Mouse (Mus musculus) kidney, adult 11 months (tissue): ENCODE data around the gene Ccdc83.

Source experiments
- DNase-seq: peaks from one replicate; pipeline ENCODE4 v3.0.0; 2022

The Ccdc83 gene

DNA sequence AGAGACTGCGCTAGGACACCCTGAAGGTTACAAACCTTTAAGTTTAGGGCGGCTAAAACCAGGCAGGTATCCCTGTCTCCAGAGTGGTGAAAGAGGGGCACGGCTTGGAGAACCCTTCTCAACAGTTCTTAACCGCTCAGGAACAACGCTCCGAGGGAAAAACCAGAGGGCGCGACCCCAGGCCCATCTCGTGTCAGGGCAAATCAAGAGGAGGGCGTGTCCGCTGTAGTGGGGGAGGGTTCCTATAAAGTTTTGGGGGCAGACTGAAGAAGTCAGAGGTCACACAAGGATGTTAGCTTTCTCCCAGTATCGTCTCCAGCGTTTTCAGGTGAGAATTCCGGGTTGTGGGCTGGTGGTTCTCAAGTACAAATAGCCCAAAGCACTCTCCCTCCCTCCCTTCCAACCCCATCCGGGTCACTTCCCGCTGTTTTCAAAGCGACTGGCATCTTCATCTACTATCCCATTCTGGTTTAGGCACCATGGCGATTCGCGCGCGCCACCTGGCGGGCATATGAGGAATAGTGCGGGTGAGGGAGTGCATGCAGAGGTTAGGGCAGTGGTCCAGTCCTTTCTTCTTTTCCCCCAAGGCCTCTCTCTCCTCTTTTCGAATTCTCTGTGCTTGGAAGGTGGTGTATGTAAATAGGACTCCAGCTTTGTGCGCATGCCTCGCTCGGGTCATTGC is at the start of gene Ccdc83:
Gene Ccdc83 (minus strand): TSS at position 489 of the 682 bp plus-strand sequence.
- peak; percentile 66 for DNase-seq

DNA sequence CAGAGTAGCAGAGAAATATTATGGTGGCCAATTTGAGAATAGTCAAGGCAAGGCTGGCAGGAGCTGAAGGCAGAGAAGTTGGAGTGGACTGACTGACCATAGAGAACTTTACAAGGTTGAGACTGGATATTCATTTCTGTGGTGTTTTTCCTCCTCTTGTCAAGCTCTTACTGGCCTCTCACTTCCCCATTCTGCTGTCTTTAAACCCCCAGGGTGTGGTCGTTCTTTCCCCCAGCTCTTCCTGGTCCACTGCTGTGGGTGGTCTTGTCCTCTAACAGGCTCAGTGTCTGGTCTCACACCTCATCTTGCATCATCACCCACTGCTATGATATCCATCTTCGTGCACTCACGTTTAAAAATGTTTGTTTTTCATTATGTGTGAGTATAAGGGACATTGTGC is 47.8 kb upstream of the Ccdc83 start:
- no peak for DNase-seq

DNA sequence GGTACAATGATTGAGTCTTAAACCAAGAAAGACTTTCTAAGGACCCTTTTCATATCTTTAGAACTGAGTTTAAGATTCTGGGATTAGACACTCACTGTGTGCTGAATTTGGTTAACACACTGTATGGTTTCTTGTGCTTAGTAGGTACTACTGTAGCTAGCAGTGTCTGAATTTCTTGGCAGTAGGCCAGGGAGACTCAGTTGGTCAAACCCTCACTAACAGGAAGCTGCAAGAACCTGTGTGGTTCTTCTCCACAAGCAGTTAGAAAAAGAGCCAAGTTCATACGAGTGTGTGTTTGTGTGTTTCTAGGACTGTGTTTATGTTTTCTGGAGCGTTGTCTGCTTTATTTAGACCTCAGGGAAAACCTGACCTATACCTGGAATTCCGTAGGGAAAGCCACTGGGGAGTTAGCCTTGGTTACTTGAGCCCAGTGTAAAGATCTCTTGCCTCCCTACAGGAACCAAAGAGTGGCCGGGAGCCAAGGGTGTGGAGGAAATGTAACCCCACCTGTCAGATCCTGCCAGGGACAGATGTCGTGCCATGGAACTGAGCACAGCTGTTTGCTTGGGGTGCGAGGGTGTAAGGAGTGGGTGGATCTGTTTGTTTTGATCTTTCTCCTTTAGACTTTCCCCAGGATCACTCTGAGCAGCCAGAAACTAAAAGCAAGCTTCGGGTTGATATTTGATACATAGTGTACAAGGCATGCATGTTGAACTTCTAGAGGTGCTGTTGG is 46.7 kb upstream of the Ccdc83 start:
- DNase-seq = no peak

DNA sequence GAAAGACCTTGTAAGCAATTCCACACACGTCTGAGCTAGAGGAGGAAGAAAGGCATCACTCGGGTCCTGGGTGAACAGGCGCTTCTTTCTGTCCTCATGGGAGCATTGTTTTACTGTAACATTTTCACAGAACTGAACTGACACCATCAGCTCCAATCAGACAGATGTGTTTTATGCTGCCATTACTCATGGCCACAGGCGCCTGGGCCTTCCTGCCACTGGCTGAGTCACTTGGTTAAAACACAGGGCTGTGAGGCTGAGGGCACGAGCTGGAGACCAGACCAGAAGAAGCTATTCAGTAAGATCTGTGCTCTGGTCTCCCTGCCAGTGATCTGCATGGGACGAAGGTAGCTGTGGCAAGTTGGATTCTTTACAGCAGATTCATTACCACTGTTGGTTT is 42.4 kb upstream of the Ccdc83 start:
- no peak for DNase-seq

DNA sequence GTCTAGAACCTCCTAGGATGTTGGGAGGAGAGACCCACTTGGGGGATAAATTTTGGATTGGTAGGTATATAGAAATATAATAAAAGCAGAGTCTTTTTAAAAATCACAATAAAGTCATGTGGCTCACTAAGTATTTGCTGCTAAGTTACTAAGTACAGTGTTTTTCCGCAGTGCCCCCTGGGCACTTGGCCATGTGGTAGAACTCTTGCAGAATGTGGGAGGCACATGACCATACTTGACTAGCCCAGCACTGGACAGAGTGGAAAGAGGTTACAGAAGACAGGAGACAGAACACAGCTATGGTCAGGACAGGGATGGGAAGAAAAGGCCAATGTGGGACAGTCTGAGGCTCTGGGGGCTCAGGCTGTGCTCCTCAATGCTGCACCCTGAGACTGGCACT is 41.4 kb upstream of the Ccdc83 start:
- peak; percentile 60 for DNase-seq

DNA sequence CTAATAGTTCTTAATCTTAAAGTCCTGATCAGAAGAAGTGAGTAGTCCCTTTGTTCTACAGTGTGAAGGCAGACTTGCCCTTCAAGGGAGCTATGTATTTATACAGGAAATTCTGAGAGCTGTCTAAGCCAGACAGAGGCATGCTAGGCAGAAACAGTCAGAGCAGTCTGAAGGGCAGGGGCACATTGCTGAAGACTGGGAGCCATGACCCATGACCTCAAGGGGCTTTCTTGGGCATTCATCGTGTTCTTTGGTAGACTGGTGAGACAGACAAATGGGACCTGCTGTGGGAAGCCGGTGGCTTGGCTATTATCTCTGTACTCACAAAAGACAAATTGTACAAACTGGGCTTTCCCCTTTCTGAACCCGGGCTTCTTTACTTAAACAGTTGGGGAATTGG is 40.5 kb upstream of the Ccdc83 start:
- DNase-seq = peak; percentile 16

DNA sequence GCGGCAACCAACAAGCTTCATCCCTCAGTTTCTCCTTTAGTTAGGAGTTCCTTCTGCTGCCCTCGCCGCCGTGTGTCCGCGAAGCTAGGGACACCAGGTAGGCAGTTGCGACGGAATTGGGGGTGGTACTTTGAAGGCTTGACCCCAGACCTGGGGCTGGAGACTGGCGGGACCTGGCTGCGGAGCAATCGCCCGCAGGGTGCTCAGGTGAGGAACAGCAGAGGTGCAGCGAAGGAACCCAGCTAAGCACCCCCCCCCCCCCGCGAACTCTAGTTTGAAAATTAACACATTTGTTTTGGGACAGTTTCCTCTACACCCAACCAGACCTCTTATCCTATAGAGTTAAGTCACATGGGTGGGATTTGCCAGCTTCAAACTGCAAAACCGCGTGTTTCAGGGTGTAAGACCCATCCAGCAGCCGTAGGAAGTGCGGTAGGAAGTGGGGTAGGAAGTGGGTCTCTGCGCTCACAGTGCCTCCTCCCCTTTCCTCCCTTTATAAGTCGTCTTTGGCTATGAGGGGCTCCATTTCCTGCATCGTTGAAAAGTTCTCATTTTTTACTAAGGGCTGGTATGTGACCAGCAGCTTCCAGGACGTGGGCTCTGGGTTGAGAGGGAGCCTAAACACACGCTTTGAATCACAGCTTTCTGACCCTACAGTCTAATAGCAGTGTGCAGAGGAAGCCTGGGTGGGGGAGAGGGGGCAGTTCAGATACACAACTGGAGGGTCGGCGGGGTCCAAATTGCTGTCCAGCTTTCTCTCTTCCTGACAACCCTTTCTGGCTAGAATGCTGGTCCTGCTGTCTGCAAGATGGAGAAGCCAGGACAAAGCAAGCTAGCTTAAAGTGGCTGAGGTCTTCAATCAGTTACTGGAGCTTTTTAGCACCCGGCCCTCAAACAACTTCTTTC is 37.3 kb upstream of the Ccdc83 start:
- peak; percentile 9 for DNase-seq

DNA sequence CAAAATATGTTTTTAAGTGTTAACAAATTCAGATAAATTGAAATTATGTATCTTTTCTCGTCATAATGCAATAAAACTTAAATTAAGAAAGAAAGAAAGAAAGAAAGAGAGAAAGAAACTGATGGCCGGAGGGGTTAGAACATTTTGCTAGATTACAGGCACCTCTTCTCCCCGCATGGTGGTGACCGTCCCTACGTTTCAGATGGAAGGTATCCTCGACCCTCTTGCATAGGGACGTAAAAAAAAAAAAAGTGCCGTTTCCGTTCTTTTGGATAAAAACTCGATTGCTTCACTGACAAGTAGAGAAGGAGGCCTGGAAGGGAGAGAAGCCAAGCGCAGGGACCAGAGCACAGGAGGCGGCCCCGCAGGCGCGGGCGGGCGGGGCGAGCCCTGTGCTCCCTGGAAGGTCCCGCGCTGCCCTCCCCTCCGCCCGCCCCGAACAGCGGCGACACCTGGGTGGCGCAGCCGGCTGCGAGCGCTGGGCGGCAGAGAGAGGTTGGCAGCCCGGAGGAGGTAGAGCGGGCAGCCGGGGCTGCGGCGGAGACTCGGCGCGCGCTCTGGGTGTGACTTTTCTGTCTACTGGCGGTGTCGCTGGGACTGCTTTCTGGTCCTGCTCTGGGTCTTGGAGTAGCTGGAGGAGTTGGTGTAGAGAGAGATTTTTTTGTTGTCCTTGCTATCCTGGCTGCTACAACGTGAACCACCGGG is 36.5 kb upstream of the Ccdc83 start, which contains the start of gene Sytl2:
Gene Sytl2 (plus strand): TSS at position 311 of the 705 bp plus-strand sequence.
- peak; percentile 59 for DNase-seq

DNA sequence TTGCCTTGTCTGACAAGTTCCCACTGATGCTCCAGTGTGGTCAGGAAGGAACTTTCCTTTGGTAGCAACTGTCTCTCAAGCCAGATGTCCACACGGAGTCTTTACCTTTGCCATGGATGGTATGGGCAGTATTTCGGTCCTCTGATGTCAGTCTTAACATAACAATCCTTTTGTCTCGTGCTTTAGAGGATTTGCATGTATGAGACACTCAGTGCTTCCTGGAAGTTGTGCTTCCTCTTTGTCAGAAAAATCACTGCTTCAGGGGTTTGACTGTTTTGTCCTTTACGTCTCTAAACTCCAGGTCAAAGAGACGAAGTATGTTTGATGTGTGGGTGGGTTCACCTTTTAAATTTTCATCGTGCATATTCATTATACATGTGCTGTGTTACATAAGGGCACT is 26.3 kb upstream of the Ccdc83 start:
- DNase-seq = no peak

DNA sequence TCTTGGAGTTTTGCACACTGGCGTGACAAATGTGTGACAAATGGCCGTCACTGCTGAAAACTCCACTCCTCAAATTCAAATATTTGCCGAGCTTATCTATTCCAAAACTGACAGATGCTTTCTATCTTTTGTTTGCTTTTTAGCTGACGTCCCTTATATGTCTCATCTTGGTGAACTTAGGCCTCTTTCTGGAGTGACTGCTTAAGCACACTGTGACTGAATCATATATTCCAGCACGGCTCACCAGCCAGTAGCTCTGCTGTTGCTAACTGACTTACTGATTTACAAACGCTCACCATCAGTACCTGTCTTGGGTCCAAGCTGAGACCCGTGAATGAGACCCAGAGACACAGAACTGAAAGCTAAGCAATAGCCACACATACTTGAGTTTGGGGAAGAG is 19.2 kb upstream of the Ccdc83 start:
- no peak for DNase-seq

DNA sequence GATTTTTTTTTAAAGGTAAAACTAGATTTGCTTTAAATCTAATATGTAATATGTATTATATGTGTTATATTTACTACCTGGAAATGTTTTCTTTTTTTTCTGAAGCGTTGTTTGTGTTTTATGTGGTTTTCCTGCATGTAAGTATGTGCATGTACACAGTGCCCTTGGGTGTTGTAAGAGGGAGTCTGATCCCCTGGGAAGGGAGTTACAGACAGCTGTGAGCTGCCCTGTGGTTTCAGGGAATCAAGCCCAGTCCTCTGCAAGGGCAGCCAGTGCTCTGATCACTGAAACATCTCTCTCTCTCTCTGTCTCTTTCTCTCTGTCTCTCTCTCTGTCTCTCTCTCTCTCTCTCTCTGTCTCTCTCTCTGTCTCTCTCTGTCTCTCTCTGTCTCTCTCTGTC is 17.2 kb upstream of the Ccdc83 start:
- no peak for DNase-seq

DNA sequence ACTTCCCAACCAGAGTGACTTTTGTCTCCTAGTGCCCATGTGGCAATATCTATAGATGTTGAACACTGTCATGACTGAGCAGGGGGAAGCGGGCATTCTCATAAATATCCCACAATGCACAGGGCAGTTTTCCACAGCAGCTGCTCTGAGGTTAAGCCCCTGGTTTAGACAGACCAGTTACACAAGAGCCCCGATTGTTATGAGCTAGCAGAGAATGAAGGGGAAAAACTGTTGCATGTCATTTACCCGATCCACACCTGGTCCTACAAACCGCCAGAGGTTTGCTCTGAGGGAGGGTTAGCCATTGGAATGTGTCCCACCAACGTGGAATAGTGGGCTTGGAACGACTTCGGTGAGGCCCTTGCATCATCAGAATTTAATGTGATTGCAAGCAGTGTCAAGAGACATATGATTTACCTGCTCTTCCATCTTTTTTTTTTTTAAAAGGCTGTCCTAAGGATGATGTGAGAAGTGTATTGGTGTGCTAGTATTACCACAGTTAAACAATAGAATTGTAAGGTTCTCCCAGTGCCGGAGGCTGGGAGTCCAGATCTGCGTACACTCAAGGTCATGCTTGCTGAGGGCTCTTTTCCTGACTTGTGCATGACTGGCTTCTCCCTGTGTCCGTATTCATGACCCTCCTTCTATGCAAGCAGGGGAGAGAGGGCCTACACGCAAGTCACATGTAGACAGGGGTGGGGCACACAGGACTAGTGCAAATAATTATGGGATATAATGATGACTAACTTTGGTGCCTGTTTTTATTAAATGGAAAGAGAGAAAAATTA is 16.4 kb upstream of the Ccdc83 start:
- DNase-seq = no peak

DNA sequence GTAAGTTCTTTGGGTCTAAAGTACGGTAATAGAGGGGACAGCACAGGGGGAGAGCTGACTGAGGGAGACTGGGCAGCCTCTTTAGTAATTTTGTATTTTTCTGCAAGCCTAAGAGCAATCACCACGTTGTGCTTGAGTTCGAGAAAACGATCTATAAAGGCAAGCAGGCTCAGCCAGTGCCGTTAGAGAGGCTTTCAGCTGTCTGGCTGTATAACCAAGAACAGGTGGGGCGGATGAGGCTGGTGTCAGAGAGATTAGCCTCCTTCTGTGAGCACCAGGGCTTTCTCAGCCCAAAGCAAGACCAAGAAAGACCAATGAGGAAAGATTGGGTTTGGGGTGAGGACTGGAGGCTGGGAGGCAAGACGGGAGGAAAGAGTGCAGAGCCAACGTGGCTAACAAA is 15.3 kb upstream of the Ccdc83 start:
- no peak for DNase-seq

DNA sequence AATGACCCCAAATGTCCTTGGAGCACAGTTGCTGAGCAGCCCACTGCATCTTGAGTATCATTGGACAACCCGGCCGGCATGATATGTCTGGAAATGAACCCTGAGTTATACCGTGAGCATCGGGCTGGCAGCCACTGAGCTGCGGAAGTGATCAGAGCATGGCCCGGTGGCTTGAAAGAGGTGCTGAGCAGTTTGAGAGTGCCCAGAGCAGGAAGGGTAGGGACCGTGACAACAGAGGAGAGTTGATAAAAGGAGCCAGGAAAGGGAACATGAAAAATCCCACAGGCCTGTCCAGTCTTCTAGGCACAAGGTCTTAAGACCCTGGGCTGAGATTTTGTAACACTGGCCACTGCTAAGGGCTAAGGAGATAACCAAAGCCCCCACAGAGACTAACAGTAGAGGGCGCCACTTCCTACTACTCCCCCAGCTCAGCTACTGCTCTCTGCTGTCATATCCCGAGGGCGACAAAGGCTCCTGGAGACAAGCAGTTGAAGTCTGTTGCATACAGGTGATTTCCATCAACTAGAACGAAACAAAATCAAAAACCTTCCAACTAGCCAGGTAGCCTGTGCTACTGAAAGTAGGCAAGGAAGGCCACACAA is 14.8 kb upstream of the Ccdc83 start:
- DNase-seq = peak; percentile 7

DNA sequence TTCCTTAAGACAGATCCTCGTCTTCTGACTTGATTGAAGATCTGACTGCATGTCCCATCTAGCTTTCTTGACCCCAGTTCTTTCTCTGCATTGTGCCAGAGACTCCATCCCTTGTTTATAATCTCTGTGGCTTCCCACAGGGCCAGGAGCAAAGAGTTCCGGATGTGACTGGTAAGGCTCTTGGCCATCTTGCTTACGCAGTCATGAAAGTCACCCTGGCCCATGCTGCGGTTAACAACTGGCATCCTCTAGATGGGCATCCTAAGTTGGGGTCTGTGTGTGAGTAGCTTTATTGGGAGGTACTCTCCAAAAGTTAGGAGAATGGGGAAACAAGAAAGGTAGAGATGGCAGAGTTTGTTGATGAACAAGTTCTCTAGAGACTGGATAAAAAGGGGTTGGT is 13.6 kb upstream of the Ccdc83 start:
- DNase-seq = no peak

DNA sequence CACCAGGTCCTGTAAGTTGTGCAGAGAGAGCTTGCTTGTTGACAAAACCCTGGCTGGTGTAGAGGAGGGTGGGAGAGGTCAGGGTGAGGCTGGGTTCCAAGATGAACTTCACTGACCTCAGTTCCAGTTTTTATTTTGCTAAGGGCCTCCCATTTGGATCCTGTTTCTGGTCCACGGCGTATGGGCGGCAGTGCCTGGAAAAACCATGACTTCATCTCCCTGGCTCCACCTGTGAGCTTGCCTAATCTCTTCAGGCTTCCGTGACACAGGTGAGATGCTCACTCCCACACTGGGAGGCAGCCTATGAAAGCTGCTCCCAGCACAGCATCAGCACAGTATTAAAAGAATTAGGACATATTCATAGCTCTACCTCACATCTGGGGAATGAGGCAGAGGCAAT is 12.2 kb upstream of the Ccdc83 start:
- DNase-seq = peak; percentile 21

DNA sequence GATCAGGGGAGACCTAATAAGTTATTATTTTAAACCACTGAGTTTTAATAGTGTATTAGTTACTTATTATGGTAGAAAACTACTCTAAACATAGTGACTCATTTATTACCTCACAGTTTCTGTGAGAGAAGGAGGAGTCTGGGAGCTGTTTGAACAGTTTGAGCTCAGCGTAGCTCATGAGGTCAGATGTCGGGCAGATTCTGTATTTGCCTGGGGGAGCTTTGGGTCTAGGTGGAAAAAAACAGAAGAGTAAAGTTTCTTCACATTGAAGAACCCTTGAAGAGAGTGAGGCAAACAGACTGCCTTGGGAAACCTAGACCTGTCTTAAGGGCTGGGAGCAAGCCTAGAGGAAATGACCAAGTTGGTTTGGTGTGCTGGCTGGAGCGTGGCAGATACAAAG is 11.7 kb upstream of the Ccdc83 start:
- no peak for DNase-seq

DNA sequence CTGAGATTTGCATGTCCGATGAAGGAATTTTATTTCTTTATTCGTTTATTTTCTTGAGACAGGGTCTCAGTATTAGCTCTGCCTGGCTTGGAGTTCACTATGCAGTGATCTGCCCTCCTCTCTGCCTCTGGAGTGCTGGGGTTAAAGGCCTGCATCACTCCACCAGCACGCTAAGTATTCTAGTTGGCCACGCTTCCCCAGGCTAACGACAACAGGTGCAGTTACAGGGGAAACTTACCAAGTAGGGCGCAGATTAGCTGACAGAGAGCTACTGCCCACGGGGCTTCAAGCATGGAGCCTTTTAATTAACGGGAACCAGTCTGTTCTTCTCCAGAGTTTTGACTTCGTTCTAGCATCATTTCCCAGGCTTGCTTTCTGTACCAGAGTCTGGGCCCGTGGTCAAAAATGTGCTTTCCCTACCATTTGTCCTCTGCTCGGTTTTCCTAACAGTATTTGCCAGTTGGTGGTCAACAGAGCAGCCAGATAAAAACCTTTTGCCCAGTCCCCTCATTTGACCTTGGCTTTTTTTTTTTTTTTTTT is 9.1 kb upstream of the Ccdc83 start:
- no peak for DNase-seq

DNA sequence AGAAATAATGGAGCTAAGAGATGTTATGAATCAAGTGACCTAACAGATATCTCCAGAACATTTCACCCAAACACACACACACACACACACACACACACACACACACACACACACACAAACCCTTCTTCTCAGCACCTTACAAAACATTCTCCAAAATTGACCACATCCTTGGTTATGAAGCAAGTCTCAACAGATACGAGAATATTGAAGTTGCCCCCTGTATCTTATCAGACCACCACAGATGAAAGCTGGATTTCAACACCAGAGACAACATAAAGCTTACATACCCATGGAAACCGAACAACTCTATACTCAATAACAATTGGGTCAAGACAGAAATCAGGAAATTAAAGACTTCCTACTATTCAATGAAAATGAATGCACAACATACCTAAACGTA is 4.6 kb upstream of the Ccdc83 start:
- no peak for DNase-seq

DNA sequence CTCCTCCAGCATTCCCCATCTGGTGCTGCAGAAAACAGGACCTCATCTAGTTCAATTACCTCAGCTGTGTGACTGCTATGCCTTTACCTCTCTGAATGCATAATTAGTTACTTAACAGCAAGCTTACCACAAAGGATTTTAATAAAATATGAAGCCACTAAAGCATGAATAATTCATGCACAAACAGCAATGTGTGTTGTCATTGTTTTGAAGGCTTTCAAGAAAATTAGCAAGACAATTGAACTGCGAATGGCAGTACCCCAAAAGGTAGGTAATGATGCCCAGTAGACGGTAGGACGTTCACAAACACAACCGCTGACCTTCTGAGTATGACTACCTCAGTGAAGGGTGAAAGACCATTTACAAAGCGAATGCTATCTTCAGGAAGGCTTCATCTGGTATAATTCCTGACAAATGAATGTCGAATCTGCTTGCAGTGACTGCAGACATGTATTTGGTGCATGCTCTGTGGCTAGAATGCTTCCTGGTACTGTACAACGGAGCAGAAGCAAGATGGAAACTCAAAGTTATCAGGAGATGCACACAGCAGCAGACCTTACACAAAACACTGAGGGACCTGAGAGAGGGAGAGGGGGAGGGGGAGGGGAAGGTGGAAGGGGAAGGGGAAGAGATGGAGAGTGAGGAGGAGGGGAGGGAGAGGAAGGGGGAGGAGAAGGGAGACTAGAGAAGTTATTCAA is 3.5 kb downstream of the Ccdc83 start:
- no peak for DNase-seq

DNA sequence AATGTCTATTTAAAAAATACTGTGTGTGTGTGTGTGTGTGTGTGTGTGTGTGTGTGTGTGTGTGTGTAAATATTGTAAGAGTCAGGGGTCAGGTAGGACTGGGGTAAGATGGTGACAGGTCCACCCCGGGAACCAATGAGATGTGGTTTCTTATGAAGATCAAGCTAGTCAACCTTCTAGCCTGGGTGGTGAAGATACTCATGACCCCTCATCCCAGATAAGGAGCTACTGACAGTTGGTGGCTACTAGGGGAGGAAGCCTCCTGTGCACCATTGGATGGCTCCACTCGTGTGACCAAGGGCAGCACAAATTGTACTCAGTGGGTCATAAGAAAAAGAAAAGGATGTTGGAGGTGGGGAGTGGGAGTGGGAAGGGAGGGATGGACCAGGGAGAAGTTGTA is 5.7 kb downstream of the Ccdc83 start:
- DNase-seq = no peak
